Mouse (Mus musculus): ENCODE data around the gene Gatad2b. TPM values are rescaled to one million over a fixed set of nuclear protein-coding genes. Genes with fewer than 3 reads are reported as not detected.

The Gatad2b gene
- total and polyA plus RNA-seq, 2 experiments from 2014 or later: 12.6 to 34.1 TPM

DNA sequence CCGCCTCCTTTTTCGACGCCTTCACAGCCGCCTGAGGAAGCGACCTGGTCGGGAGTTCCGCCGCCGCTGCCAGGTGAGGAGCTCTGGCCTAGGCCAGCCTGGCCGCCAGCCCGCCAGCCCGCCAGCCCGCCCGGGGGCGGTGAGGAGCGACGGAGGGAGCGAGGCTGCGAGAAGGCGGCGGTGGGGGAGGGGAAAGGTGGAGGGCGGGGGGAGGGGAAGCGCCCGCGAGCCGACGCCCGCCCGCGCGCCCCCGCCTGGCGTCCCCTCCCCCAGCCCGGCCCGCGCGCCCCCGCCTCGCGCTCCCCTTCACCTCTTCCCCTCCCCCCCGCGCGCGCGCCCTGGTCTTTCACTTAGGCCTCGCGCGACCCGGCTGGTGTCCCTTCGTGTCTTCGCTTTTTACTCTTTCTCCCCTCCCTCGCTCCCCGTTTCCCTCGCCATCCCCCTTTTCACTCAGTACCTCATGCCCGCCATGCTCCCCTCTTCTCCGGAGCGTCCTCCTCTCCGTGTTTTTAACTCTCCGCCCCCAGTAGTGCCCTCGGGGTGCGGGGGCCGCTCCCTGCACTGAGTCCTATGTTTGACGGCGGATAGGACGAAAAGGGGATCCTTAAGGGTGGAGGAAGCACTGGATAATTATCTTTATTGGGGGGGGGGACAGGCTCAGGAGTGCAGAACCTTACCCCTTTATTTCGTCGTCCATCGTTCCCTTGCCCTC is 530 bp downstream of the Gatad2b start:
- Histone ChIP-seq H3K9me3 (ENCODE audit: low read length) (no peaks in the 10 kb centered on the region), H3K27ac (ENCODE audit: low read depth, low read length) (peak overlapping the region; percentile 95), H3K4me3 (ENCODE audit: low read depth, low read length) (peak overlapping the region; percentile 97), H3K27me3 (ENCODE audit: insufficient read depth, low read length) (no peaks in the 10 kb centered on the region), H3K4me1 (ENCODE audit: insufficient read depth) (peaks cover 11% of the 10 kb centered on the region; the same call in 1 of the 2 replicates), H3K9ac (peak overlapping the region; percentile 93), H3K36me3 (ENCODE audit: insufficient read depth) (no peaks in the 10 kb centered on the region), H3K4me2 (ENCODE audit: low read depth) (peak overlapping the region; percentile 76)
- no peak for TF ChIP-seq CTCF (IDR thresholded peaks at IDR 0.05; ENCODE audit: low read depth)
- ATAC-seq (peak; percentile 0; the same call in 1 of the 2 replicates), DNase-seq (peak; percentile 67)
- under 1% methylated on average over 25 of the region's 68 CpGs for WGBS

DNA sequence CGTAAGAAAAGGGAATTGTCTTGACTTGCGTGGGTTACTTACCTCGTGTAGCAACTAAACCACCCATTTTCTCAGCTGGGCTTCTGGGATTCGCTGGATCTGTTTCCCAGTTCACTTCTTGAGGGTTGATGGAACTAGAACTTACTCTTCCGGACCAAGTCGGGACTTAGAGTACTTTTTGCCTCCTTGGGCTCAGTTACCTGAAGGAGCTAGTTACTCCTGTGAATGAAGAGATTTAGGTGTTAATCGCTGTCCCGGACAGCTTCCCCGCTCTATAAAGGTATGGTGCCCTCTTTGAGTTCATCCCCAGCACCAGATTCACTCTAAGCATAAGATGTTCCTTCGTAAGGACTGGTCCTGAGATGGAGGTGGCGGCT is 1.1 kb downstream of the Gatad2b start:
- WGBS: 2% methylated on average over 11 of the region's 11 CpGs
- peak overlapping the region; percentile 97 for H3K4me3 ChIP-seq (ENCODE audit: low read depth, low read length)
- no peaks in the 10 kb centered on the region for H3K36me3 ChIP-seq (ENCODE audit: insufficient read depth)
- H3K4me2 ChIP-seq (ENCODE audit: low read depth): peak overlapping the region; percentile 76
- no peaks in the 10 kb centered on the region for H3K27me3 ChIP-seq (ENCODE audit: insufficient read depth, low read length)
- H3K4me1 ChIP-seq (ENCODE audit: insufficient read depth): peaks cover 11% of the 10 kb centered on the region; the same call in 1 of the 2 replicates
- peak overlapping the region; percentile 93 for H3K9ac ChIP-seq
- ATAC-seq: no peak
- DNase-seq: no peak
- H3K9me3 ChIP-seq (ENCODE audit: low read length): no peaks in the 10 kb centered on the region
- no peak for TF ChIP-seq CTCF (IDR thresholded peaks at IDR 0.05; ENCODE audit: low read depth)
- peak overlapping the region; percentile 95; the same call in 1 of the 2 replicates for H3K27ac ChIP-seq (ENCODE audit: low read depth, low read length)

DNA sequence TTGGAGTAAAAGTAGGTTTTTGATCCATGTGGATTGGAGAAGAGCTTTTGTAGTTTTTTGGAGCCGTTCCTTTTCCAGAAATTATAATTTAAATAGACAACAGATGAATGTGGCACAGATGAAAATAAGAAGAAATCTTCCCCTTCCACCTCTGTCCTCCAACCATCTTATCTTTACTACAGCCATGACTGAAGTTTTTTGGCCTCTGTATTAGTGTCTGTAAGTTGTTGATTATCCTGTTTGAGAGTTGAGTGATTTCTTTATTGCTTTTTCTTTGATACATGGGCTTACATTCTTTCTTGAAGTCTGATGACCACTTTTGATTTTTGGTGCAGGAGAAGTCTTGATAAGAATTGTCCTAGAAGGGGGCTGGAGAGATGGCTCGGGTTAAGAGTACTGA is 1.7 kb downstream of the Gatad2b start:
- ATAC-seq (no peak), DNase-seq (no peak)
- Histone ChIP-seq H3K4me1 (ENCODE audit: insufficient read depth) (peaks cover 11% of the 10 kb centered on the region; the same call in 1 of the 2 replicates), H3K4me2 (ENCODE audit: low read depth) (peak overlapping the region; percentile 76), H3K27me3 (ENCODE audit: insufficient read depth, low read length) (no peaks in the 10 kb centered on the region), H3K9ac (peak overlapping the region; percentile 93; the same call in 1 of the 2 replicates), H3K27ac (ENCODE audit: low read depth, low read length) (no peak overlapping the region), H3K9me3 (ENCODE audit: low read length) (no peaks in the 10 kb centered on the region), H3K4me3 (ENCODE audit: low read depth, low read length) (peak overlapping the region; percentile 97), H3K36me3 (ENCODE audit: insufficient read depth) (no peaks in the 10 kb centered on the region)
- 65% methylated on average over 2 of the region's 2 CpGs for WGBS
- TF ChIP-seq CTCF (IDR thresholded peaks at IDR 0.05; ENCODE audit: low read depth): no peak

DNA sequence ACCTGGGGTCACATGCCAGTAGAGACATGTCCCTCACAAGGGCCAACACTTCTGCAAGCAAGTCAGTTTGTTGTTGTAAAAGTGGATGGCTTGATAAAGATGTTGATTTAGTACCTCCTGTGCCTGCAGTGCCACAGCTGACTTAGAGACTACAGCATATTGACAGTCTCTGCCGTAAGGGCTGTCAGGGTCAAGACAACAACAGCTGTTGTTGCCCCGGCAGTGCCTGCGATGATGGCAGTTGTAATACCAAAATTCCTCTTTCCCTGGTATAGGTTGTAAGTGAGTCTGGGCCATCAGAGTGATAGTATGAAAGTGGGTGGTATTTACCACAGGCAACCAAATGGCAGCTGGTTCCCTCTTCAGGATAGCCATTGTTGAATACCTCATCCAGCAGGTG is 12.8 kb downstream of the Gatad2b start:
- no peaks in the 10 kb centered on the region for H3K36me3 ChIP-seq (ENCODE audit: insufficient read depth)
- no peaks in the 10 kb centered on the region for H3K27me3 ChIP-seq (ENCODE audit: insufficient read depth, low read length)
- no peak overlapping the region for H3K27ac ChIP-seq (ENCODE audit: low read depth, low read length)
- no peak for DNase-seq
- H3K9ac ChIP-seq: no peak overlapping the region
- 78% methylated on average over 3 of the region's 3 CpGs for WGBS
- no peaks in the 10 kb centered on the region for H3K4me1 ChIP-seq (ENCODE audit: insufficient read depth)
- no peak for TF ChIP-seq CTCF (IDR thresholded peaks at IDR 0.05; ENCODE audit: low read depth)
- no peaks in the 10 kb centered on the region for H3K9me3 ChIP-seq (ENCODE audit: low read length)
- ATAC-seq: no peak
- H3K4me3 ChIP-seq (ENCODE audit: low read depth, low read length): no peak overlapping the region
- H3K4me2 ChIP-seq (ENCODE audit: low read depth): no peak overlapping the region

DNA sequence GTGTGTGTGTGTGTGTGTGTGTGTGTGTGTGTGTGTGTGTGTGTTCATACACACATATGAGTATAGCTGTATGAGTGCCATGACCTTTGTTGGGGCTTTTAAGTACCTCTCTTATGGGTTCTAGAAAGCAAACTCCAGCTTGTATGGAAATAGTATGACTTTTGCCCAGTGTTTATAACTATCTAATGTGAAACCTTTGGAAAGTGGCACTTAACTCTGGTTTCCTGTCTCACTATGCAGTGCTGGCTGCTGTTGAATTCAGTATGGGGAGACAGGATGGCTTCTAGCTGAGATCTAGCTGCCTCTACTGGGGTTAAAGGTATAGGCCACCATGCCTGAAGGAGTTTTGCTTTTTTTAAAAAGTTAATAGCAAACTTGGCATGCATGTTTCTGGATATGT is 16.6 kb downstream of the Gatad2b start:
- H3K27ac ChIP-seq (ENCODE audit: low read depth, low read length): no peak overlapping the region

DNA sequence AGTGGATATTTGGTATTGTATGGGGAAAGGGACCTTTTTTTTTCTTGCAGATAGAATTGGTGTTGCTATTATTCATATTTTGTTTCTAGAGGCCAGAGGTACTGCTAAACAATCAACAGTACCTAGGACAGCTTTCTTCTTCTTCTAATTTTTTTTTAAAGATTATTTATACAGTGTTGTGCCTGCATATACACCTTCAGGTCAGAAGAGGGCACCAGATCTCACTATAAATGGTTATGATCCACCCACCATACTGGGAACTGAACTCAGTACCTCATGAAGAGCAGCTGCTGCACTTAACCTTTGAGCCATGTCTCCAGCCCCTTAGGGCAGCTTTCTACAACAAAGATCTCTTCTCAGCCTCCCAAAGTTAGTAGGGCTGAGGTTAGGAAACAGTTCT is 20.4 kb downstream of the Gatad2b start:
- Histone ChIP-seq H3K36me3 (ENCODE audit: insufficient read depth) (no peaks in the 10 kb centered on the region), H3K9me3 (ENCODE audit: low read length) (no peaks in the 10 kb centered on the region), H3K4me2 (ENCODE audit: low read depth) (no peak overlapping the region), H3K4me1 (ENCODE audit: insufficient read depth) (no peaks in the 10 kb centered on the region), H3K4me3 (ENCODE audit: low read depth, low read length) (no peak overlapping the region), H3K27ac (ENCODE audit: low read depth, low read length) (no peak overlapping the region), H3K27me3 (ENCODE audit: insufficient read depth, low read length) (no peaks in the 10 kb centered on the region), H3K9ac (no peak overlapping the region)
- ATAC-seq (no peak), DNase-seq (no peak)
- peak; percentile 37; the same call in 1 of the 2 replicates for TF ChIP-seq CTCF (IDR thresholded peaks at IDR 0.05; ENCODE audit: low read depth)

More for the DNA sequence above, 16.6 kb downstream of the Gatad2b start:
- no peaks in the 10 kb centered on the region for H3K27me3 ChIP-seq (ENCODE audit: insufficient read depth, low read length)
- no peak overlapping the region for H3K4me2 ChIP-seq (ENCODE audit: low read depth)
- no peaks in the 10 kb centered on the region for H3K9me3 ChIP-seq (ENCODE audit: low read length)
- no peak overlapping the region for H3K4me3 ChIP-seq (ENCODE audit: low read depth, low read length)
- no peak for ATAC-seq
- DNase-seq: no peak
- no peaks in the 10 kb centered on the region for H3K36me3 ChIP-seq (ENCODE audit: insufficient read depth)
- no peak overlapping the region for H3K9ac ChIP-seq
- no peaks in the 10 kb centered on the region for H3K4me1 ChIP-seq (ENCODE audit: insufficient read depth)
- TF ChIP-seq CTCF (IDR thresholded peaks at IDR 0.05; ENCODE audit: low read depth): no peak

DNA sequence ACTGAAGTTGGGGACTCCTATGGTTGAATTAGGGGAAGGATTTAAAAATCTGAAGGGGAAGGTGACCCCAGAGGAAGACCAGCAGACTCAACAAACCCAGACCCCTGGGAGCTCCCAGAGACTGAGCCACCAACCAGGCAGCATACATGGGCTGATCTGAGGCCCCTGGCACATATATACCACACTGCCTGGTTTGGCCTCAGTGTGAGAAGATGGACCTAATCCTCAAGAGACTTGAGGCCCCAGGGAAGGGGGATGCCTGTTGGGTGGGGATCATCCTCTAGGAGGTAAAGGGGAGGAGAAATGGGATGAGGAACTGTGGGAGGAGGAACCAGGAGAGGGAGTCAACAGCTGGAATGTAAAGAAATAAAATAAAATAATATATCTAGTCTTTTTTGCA is 21.3 kb downstream of the Gatad2b start:
- Histone ChIP-seq H3K9me3 (ENCODE audit: low read length) (no peaks in the 10 kb centered on the region), H3K27ac (ENCODE audit: low read depth, low read length) (no peak overlapping the region), H3K36me3 (ENCODE audit: insufficient read depth) (no peaks in the 10 kb centered on the region), H3K4me1 (ENCODE audit: insufficient read depth) (no peaks in the 10 kb centered on the region), H3K27me3 (ENCODE audit: insufficient read depth, low read length) (no peaks in the 10 kb centered on the region), H3K9ac (no peak overlapping the region), H3K4me2 (ENCODE audit: low read depth) (no peak overlapping the region), H3K4me3 (ENCODE audit: low read depth, low read length) (no peak overlapping the region)
- ATAC-seq (no peak), DNase-seq (no peak)
- TF ChIP-seq CTCF (IDR thresholded peaks at IDR 0.05; ENCODE audit: low read depth): no peak

Data from forebrain, postnatal 0 days (tissue).